Comparison of ENCODE assay signal across 8 mouse cellular contexts in the genomic region with DNA sequence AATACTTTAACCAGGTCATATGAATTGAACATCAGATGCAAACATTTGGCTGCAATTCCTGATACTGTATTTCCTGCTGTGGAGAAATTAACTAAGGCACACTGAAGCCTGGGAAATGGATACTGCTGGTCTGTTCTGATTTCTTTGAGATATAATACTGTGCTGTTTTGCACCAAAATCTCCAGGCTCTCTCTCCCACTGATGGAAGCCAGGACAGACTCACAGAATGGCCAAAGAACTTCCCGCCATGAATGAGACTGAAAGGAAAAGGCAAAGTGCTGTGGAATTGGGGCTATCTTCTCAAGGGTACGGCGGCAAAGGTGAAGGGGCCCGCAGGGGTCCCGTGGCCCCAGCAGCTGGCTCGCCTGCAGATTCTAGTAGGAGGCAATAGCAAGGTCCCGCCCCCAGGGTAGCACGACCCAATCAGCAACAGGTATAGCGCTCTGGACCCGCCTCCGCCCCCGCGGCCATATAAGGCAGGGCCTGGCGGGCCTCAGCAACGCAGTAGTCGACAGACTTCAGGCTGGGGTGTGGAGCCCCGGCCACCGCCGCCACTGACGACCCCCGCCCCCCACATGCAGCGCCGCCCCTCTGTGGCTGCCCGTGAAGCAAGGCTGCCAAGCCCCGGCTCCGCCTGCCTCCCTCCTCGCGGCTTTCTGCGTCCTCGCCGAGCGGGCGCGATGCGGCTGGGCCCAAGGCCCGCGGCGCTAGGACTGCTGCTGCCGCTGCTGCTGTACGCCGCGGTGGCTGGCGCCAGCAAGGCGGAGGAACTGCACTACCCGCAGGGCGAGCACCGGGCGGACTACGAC. TPM values are rescaled to one million over a fixed set of nuclear protein-coding genes. Genes with fewer than 3 reads are reported as not detected.
DNase-seq lines count a peak whose midpoint lies in the region; ATAC-seq lines count a peak whose summit lies in the region.

TSS of gene Rcn2 (plus strand) at position 474 of the 809 bp plus-strand sequence.

- no peaks in the 10 kb centered on the region for H3K79me2 ChIP-seq in macrophage (ENCODE audit: inconsistent target)

- peaks cover 11% of the 10 kb centered on the region for H3K4me1 ChIP-seq in hindbrain, embryonic 16.5 days (ENCODE audit: control insufficient read depth, insufficient read depth, low read depth, low read length)

- peak; percentile 77 for DNase-seq in WW6 (ENCODE audit: low read depth, low spot score)
- peak; percentile 92 to 97 for DNase-seq in cerebellum, postnatal 4 days (ENCODE audit: low spot score in 2 of 2)
- peak; percentile 95 for DNase-seq in gastrocnemius, adult 18-20 months (ENCODE audit: low spot score)
- peak; percentile 91 to 92 for DNase-seq in left cerebral cortex, adult 18-20 months (ENCODE audit: low spot score in 2 of 2)
- peak; percentile 94 for DNase-seq in right cerebral cortex, adult 18-20 months
- peak; percentile 80 for DNase-seq in urinary bladder, postnatal 10 days (ENCODE audit: low spot score)

- H3K27ac ChIP-seq in hindbrain, embryonic 16.5 days (ENCODE audit: low read depth, low read length) = peak within 1 kb of the TSS; percentile 97
- peak within 1 kb of the TSS; percentile 38 for H3K27ac ChIP-seq in macrophage

- H3K4me3 ChIP-seq in hindbrain, embryonic 16.5 days (ENCODE audit: low read length) = peak within 1 kb of the TSS; percentile 77
- peak within 1 kb of the TSS; percentile 68 for H3K4me3 ChIP-seq in macrophage (ENCODE audit: inconsistent target)

- H3K9ac ChIP-seq in hindbrain, embryonic 16.5 days (ENCODE audit: low read depth, low read length) = peak within 1 kb of the TSS; percentile 96

- peaks cover 10% of the 10 kb centered on the region for H3K36me3 ChIP-seq in hindbrain, embryonic 16.5 days (ENCODE audit: control insufficient read depth, insufficient read depth, low read length)
- H3K36me3 ChIP-seq in macrophage (ENCODE audit: inconsistent target) = 0 out of 2 replicates have a peak, but pooled peaks cover 8% of the 10 kb centered on the region

- H3K4me2 ChIP-seq in hindbrain, embryonic 16.5 days (ENCODE audit: low read length) = peak within 1 kb of the TSS; percentile 67

- H3K9me3 ChIP-seq in hindbrain, embryonic 16.5 days (ENCODE audit: control insufficient read depth, low read length) = no peaks in the 10 kb centered on the region

- no peaks in the 10 kb centered on the region for H3K27me3 ChIP-seq in hindbrain, embryonic 16.5 days (replicated peaks; ENCODE audit: control insufficient read depth, insufficient read depth, low read length)

- WGBS in hindbrain, embryonic 16.5 days = under 1% methylated on average over 44 of the region's 49 CpGs
- WGBS in macrophage (ENCODE audit: missing documents) = 2% methylated on average over 38 of the region's 49 CpGs

- peak; percentile 100 for ATAC-seq in hindbrain, embryonic 16.5 days

RNA-seq across cellular contexts. Expression of gene Rcn2, which starts in this region (rescaled TPM):
- total RNA-seq in gastrocnemius, adult 18-20 months (2021) = 10 to 100 TPM; 19.6 to 21.4 TPM
- polyA plus RNA-seq in hindbrain, embryonic 16.5 days (2015; fragmentation: Nextera tagmentation; extraction: Ambion mirVana) = 271 and 279 TPM in 2 replicates
- 100 to 1,000 TPM in 1 of 2 experiments, 10 to 100 TPM in 1; 99.8 to 108 TPM for total RNA-seq in left cerebral cortex, adult 18-20 months (2021)
- 10 to 100 TPM in 22 of 26 experiments, 1 to 10 TPM in 4; 5.2 to 45.2 (median 23.6) TPM for total RNA-seq in macrophage (2018; cell fraction: chromatin; rRNA removed)
- 10 to 100 TPM; 17.2 to 46.0 (median 29.6) TPM for total RNA-seq in macrophage (2018; cell fraction: cytosol; rRNA removed)
- 10 to 100 TPM; 20.7 to 63.8 (median 38.6) TPM for total RNA-seq in macrophage (2018; cell fraction: nucleus; rRNA removed)
- polyA plus RNA-seq in macrophage (2018) = 29.6 to 55.4 TPM (median 36.6 TPM) in 3 replicates

Comparison
In these comparisons a context has a peak if more than half of its experiments do, and no peak if none do; other contexts are left out.
1. Peak in every context shown above with its lines: DNase-seq, ATAC-seq, H3K4me3 ChIP-seq and H3K27ac ChIP-seq.
2. RNA of gene Rcn2 (total RNA-seq): 99.8 to 108 TPM in left cerebral cortex, adult 18-20 months; 19.6 to 21.4 TPM in gastrocnemius, adult 18-20 months; every median in the first group is over 4 times any median in the second.